Comparison of ENCODE assay signal across 7 mouse cellular contexts in genomic region chr1:97768089-97768488, GRCm38 (mm10). TPM values are rescaled to one million over a fixed set of nuclear protein-coding genes. Genes with fewer than 3 reads are reported as not detected.
A peak's percentile ranks its signal among the peaks of the same experiment; 100 is the strongest.
DNase-seq lines count a peak whose midpoint lies in the region; ATAC-seq and TF ChIP-seq lines count a peak whose summit lies in the region.

No protein-coding gene starts in this region.

- ATAC-seq in lung, embryonic 16.5 days (ENCODE audit: low read depth) = no peak
- ATAC-seq in lung, postnatal 0 days = no peak
- no peak for ATAC-seq in forebrain, embryonic 12.5 days (ENCODE audit: low FRiP score)

- TF ChIP-seq EP300 in lung, postnatal 0 days (IDR thresholded peaks at IDR 0.05) = no peak

- no peaks in the 10 kb centered on the region for H3K36me3 ChIP-seq in lung, embryonic 16.5 days (ENCODE audit: control insufficient read depth, insufficient read depth, low read length)
- no peaks in the 10 kb centered on the region for H3K36me3 ChIP-seq in lung, postnatal 0 days (ENCODE audit: insufficient read depth, low read length)
- no peaks in the 10 kb centered on the region for H3K36me3 ChIP-seq in forebrain, embryonic 12.5 days (replicated peaks)
- no peaks in the 10 kb centered on the region for H3K36me3 ChIP-seq in limb, embryonic 10.5 days
- no peaks in the 10 kb centered on the region for H3K36me3 ChIP-seq in splenic B cell, adult 2 months (ENCODE audit: control insufficient read depth, insufficient read depth, low read length, poor library complexity, severe bottlenecking)

- peaks cover 11% of the 10 kb centered on the region for H3K4me1 ChIP-seq in lung, embryonic 16.5 days (replicated peaks; ENCODE audit: control insufficient read depth, insufficient read depth, low read length)
- no peaks in the 10 kb centered on the region for H3K4me1 ChIP-seq in lung, postnatal 0 days (ENCODE audit: insufficient read depth, low read depth, low read length)
- H3K4me1 ChIP-seq in forebrain, embryonic 12.5 days = peaks cover 22% of the 10 kb centered on the region
- H3K4me1 ChIP-seq in limb, embryonic 10.5 days = peaks cover 12% of the 10 kb centered on the region

- 78% methylated on average over 2 of the region's 2 CpGs for WGBS in lung, embryonic 16.5 days
- 74% methylated on average over 2 of the region's 2 CpGs for whole genome bisulfite sequencing in lung, postnatal 0 days
- 85% methylated on average over 2 of the region's 2 CpGs for WGBS in forebrain, embryonic 12.5 days
- WGBS in limb, embryonic 10.5 days = 88% methylated on average over 2 of the region's 2 CpGs

- H3K4me2 ChIP-seq in lung, embryonic 16.5 days (ENCODE audit: low read depth, low read length) = no peak overlapping the region
- no peak overlapping the region for H3K4me2 ChIP-seq in lung, postnatal 0 days (replicated peaks; ENCODE audit: low read depth, low read length)
- peak overlapping the region; percentile 76 for H3K4me2 ChIP-seq in forebrain, embryonic 12.5 days

- no peaks in the 10 kb centered on the region for H3K27me3 ChIP-seq in lung, embryonic 16.5 days (ENCODE audit: control insufficient read depth, insufficient read depth, low read depth, low read length)
- no peaks in the 10 kb centered on the region for H3K27me3 ChIP-seq in lung, postnatal 0 days (replicated peaks; ENCODE audit: insufficient read depth, low read length)
- H3K27me3 ChIP-seq in forebrain, embryonic 12.5 days = no peaks in the 10 kb centered on the region
- H3K27me3 ChIP-seq in limb, embryonic 10.5 days (ENCODE audit: low read depth, poor library complexity, severe bottlenecking) = no peaks in the 10 kb centered on the region; the same call in 1 of the 2 replicates
- no peaks in the 10 kb centered on the region for H3K27me3 ChIP-seq in splenic B cell, adult 2 months (ENCODE audit: control insufficient read depth, insufficient read depth, low read length, poor library complexity, severe bottlenecking)

- no peak for TF ChIP-seq CTCF in lung, postnatal 0 days (IDR thresholded peaks at IDR 0.05)

- no peak overlapping the region for H3K9ac ChIP-seq in lung, embryonic 16.5 days (ENCODE audit: low read length)
- H3K9ac ChIP-seq in lung, postnatal 0 days (replicated peaks; ENCODE audit: low read depth) = no peak overlapping the region
- peak overlapping the region; percentile 25; the same call in 1 of the 2 replicates for H3K9ac ChIP-seq in forebrain, embryonic 12.5 days

- H3K9me3 ChIP-seq in lung, embryonic 16.5 days (ENCODE audit: control insufficient read depth, low read length) = no peaks in the 10 kb centered on the region
- H3K9me3 ChIP-seq in lung, postnatal 0 days (ENCODE audit: low read length) = no peaks in the 10 kb centered on the region
- no peaks in the 10 kb centered on the region for H3K9me3 ChIP-seq in forebrain, embryonic 12.5 days
- no peaks in the 10 kb centered on the region for H3K9me3 ChIP-seq in limb, embryonic 10.5 days (replicated peaks)

- DNase-seq in lung, postnatal 0 days (ENCODE audit: low spot score) = no peak
- DNase-seq in limb, embryonic 10.5 days (ENCODE audit: low spot score) = no peak
- DNase-seq in splenic B cell, adult 2 months (ENCODE audit: low read depth, low spot score) = peak; percentile 3
- no peak for DNase-seq in adrenal gland, adult 8-10 months
- DNase-seq in ovary, adult 18-20 months (ENCODE audit: low spot score) = no peak

- no peak overlapping the region for H3K27ac ChIP-seq in lung, embryonic 16.5 days (ENCODE audit: low read length)
- no peak overlapping the region for H3K27ac ChIP-seq in lung, postnatal 0 days (ENCODE audit: low read length)
- no peak overlapping the region for H3K27ac ChIP-seq in forebrain, embryonic 12.5 days
- H3K27ac ChIP-seq in limb, embryonic 10.5 days = no peak overlapping the region

- peak overlapping the region; percentile 15; the same call in 1 of the 2 replicates for H3K4me3 ChIP-seq in lung, embryonic 16.5 days (ENCODE audit: low read length)
- no peak overlapping the region for H3K4me3 ChIP-seq in lung, postnatal 0 days (ENCODE audit: low read depth, low read length)
- H3K4me3 ChIP-seq in forebrain, embryonic 12.5 days (replicated peaks) = peak overlapping the region; percentile 86
- peak overlapping the region; percentile 88 for H3K4me3 ChIP-seq in limb, embryonic 10.5 days

RNA-seq across cellular contexts. Expression of gene Gin1, which starts 1.9 kb away (rescaled TPM):
- polyA plus RNA-seq in lung, embryonic 16.5 days (2015; fragmentation: Nextera tagmentation; extraction: Ambion mirVana) = 20.2 and 21.9 TPM in 2 replicates
- 14.6 and 14.8 TPM in 2 replicates for polyA plus RNA-seq in lung, postnatal 0 days (2015; fragmentation: Nextera tagmentation; extraction: Ambion mirVana)
- 20.3 and 21.8 TPM in 2 replicates for polyA plus RNA-seq in forebrain, embryonic 12.5 days (2016; fragmentation: Nextera tagmentation; extraction: Ambion mirVana)
- polyA plus RNA-seq in limb, embryonic 10.5 days (2016; fragmentation: Nextera tagmentation; extraction: Ambion mirVana) = 11.7 and 14.2 TPM in 2 replicates
- total RNA-seq in adrenal gland, adult 8-10 months (2022) = 10 to 100 TPM; 11.2 to 16.0 (median 12.7) TPM

RNA-seq across cellular contexts. Expression of gene Ppip5k2, which starts 2.1 kb away (rescaled TPM):
- 22.9 TPM in 2 replicates for polyA plus RNA-seq in lung, embryonic 16.5 days (2015; fragmentation: Nextera tagmentation; extraction: Ambion mirVana)
- 7.7 and 10.2 TPM in 2 replicates for polyA plus RNA-seq in lung, postnatal 0 days (2015; fragmentation: Nextera tagmentation; extraction: Ambion mirVana)
- polyA plus RNA-seq in forebrain, embryonic 12.5 days (2016; fragmentation: Nextera tagmentation; extraction: Ambion mirVana) = 56.9 and 58.2 TPM in 2 replicates
- polyA plus RNA-seq in limb, embryonic 10.5 days (2016; fragmentation: Nextera tagmentation; extraction: Ambion mirVana) = 46.5 and 50.6 TPM in 2 replicates
- 10 to 100 TPM; 13.4 to 18.2 (median 16.7) TPM for total RNA-seq in adrenal gland, adult 8-10 months (2022)
